Mouse (Mus musculus): ENCODE results near the gene Rpl4. TPM values are rescaled to one million over a fixed set of nuclear protein-coding genes. Genes with fewer than 3 reads are reported as not detected.

Rpl4 gene
- polyA plus RNA-seq, 1 experiment: 320 TPM

GRCm38 (mm10) chr9:64216090-64216489, 42.9 kb downstream of the Rpl4 start:
- no peak for TF ChIP-seq POLR2A (IDR thresholded peaks at IDR 0.05; ENCODE audit: borderline replicate concordance, extremely low read depth, low read depth, low read length)
- TF ChIP-seq CTCF (IDR thresholded peaks at IDR 0.05; ENCODE audit: insufficient read depth, low read length): no peak
- 33% methylated on average over 4 of the region's 4 CpGs for WGBS
- H3K4me1 ChIP-seq (ENCODE audit: control insufficient read depth, insufficient read depth, low read length): peaks cover 8% of the 10 kb centered on the region
- H3K4me3 ChIP-seq (replicated peaks; ENCODE audit: extremely low read depth, low read depth, low read length): no peak overlapping the region
- no peak for DNase-seq

- H3K4me1 ChIP-seq (ENCODE audit: control insufficient read depth, insufficient read depth, low read length): peaks cover 8% of the 10 kb centered on the region
- H3K4me3 ChIP-seq (replicated peaks; ENCODE audit: extremely low read depth, low read depth, low read length): no peak overlapping the region
- 87% methylated on average over 2 of the region's 2 CpGs for WGBS
- TF ChIP-seq POLR2A (IDR thresholded peaks at IDR 0.05; ENCODE audit: borderline replicate concordance, extremely low read depth, low read depth, low read length) (no peak), CTCF (IDR thresholded peaks at IDR 0.05; ENCODE audit: insufficient read depth, low read length) (no peak)
- DNase-seq: no peak
Measured at GRCm38 (mm10) chr9:64216641-64217040, 43.5 kb downstream of the Rpl4 start.

GRCm38 (mm10) chr9:64217887-64218286, 44.7 kb downstream of the Rpl4 start:
- no peak for DNase-seq
- peaks cover 10% of the 10 kb centered on the region for H3K4me1 ChIP-seq (ENCODE audit: control insufficient read depth, insufficient read depth, low read length)
- TF ChIP-seq CTCF (IDR thresholded peaks at IDR 0.05; ENCODE audit: insufficient read depth, low read length) (no peak), POLR2A (IDR thresholded peaks at IDR 0.05; ENCODE audit: borderline replicate concordance, extremely low read depth, low read depth, low read length) (no peak)
- H3K4me3 ChIP-seq (replicated peaks; ENCODE audit: extremely low read depth, low read depth, low read length): no peak overlapping the region

GRCm38 (mm10) chr9:64219305-64219704, 46.1 kb downstream of the Rpl4 start:
- peaks cover 10% of the 10 kb centered on the region for H3K4me1 ChIP-seq (ENCODE audit: control insufficient read depth, insufficient read depth, low read length)
- no peak overlapping the region for H3K4me3 ChIP-seq (replicated peaks; ENCODE audit: extremely low read depth, low read depth, low read length)
- TF ChIP-seq POLR2A (IDR thresholded peaks at IDR 0.05; ENCODE audit: borderline replicate concordance, extremely low read depth, low read depth, low read length) (no peak), CTCF (IDR thresholded peaks at IDR 0.05; ENCODE audit: insufficient read depth, low read length) (no peak)
- DNase-seq: no peak
- 78% methylated on average over 1 of the region's 1 CpGs for WGBS

GRCm38 (mm10) chr9:64219772-64220420, 46.7 kb downstream of the Rpl4 start:
- H3K4me1 ChIP-seq (ENCODE audit: control insufficient read depth, insufficient read depth, low read length): peaks cover 10% of the 10 kb centered on the region
- TF ChIP-seq POLR2A (IDR thresholded peaks at IDR 0.05; ENCODE audit: borderline replicate concordance, extremely low read depth, low read depth, low read length): no peak
- no peak for DNase-seq
- WGBS: 89% methylated on average over 10 of the region's 10 CpGs
- H3K4me3 ChIP-seq (replicated peaks; ENCODE audit: extremely low read depth, low read depth, low read length): no peak overlapping the region

- DNase-seq: no peak
- no peak for TF ChIP-seq POLR2A (IDR thresholded peaks at IDR 0.05; ENCODE audit: borderline replicate concordance, extremely low read depth, low read depth, low read length)
- Histone ChIP-seq H3K4me3 (replicated peaks; ENCODE audit: extremely low read depth, low read depth, low read length) (no peak overlapping the region), H3K4me1 (ENCODE audit: control insufficient read depth, insufficient read depth, low read length) (peaks cover 10% of the 10 kb centered on the region)
- WGBS: 66% methylated on average over 1 of the region's 1 CpGs
Measured at GRCm38 (mm10) chr9:64220603-64221002, 47.4 kb downstream of the Rpl4 start.

- H3K4me1 ChIP-seq (ENCODE audit: control insufficient read depth, insufficient read depth, low read length): peaks cover 8% of the 10 kb centered on the region
- TF ChIP-seq CTCF (IDR thresholded peaks at IDR 0.05; ENCODE audit: insufficient read depth, low read length): no peak
- TF ChIP-seq POLR2A (IDR thresholded peaks at IDR 0.05; ENCODE audit: borderline replicate concordance, extremely low read depth, low read depth, low read length): no peak
- 63% methylated on average over 4 of the region's 4 CpGs for WGBS
- H3K4me3 ChIP-seq (replicated peaks; ENCODE audit: extremely low read depth, low read depth, low read length): no peak overlapping the region
- DNase-seq: no peak
Measured at GRCm38 (mm10) chr9:64221480-64221879, 48.3 kb downstream of the Rpl4 start.

GRCm38 (mm10) chr9:64222098-64222497, 48.9 kb downstream of the Rpl4 start:
- no peak for DNase-seq
- Histone ChIP-seq H3K4me1 (ENCODE audit: control insufficient read depth, insufficient read depth, low read length) (peaks cover 8% of the 10 kb centered on the region), H3K4me3 (replicated peaks; ENCODE audit: extremely low read depth, low read depth, low read length) (no peak overlapping the region)
- 64% methylated on average over 2 of the region's 2 CpGs for WGBS
- TF ChIP-seq POLR2A (IDR thresholded peaks at IDR 0.05; ENCODE audit: borderline replicate concordance, extremely low read depth, low read depth, low read length): no peak
- TF ChIP-seq CTCF (IDR thresholded peaks at IDR 0.05; ENCODE audit: insufficient read depth, low read length): no peak

- TF ChIP-seq POLR2A (IDR thresholded peaks at IDR 0.05; ENCODE audit: borderline replicate concordance, extremely low read depth, low read depth, low read length): no peak
- no peak for TF ChIP-seq CTCF (IDR thresholded peaks at IDR 0.05; ENCODE audit: insufficient read depth, low read length)
- H3K4me1 ChIP-seq (ENCODE audit: control insufficient read depth, insufficient read depth, low read length): peaks cover 6% of the 10 kb centered on the region
- no peak for DNase-seq
- no peak overlapping the region for H3K4me3 ChIP-seq (replicated peaks; ENCODE audit: extremely low read depth, low read depth, low read length)
Measured at GRCm38 (mm10) chr9:64225805-64226204, 52.6 kb downstream of the Rpl4 start.

- no peak overlapping the region for H3K4me3 ChIP-seq (replicated peaks; ENCODE audit: extremely low read depth, low read depth, low read length)
- H3K4me1 ChIP-seq (ENCODE audit: control insufficient read depth, insufficient read depth, low read length): peaks cover 11% of the 10 kb centered on the region; the same call in 1 of the 2 replicates
- no peak for DNase-seq
- WGBS: 41% methylated on average over 12 of the region's 12 CpGs
- no peak for TF ChIP-seq CTCF (IDR thresholded peaks at IDR 0.05; ENCODE audit: insufficient read depth, low read length)
- no peak for TF ChIP-seq POLR2A (IDR thresholded peaks at IDR 0.05; ENCODE audit: borderline replicate concordance, extremely low read depth, low read depth, low read length)
Measured at GRCm38 (mm10) chr9:64227736-64228135, 54.6 kb downstream of the Rpl4 start.

Other genes starting within 250 kb of the Rpl4 start
- gene Smad6, start 151.3 kb upstream of the Rpl4 start, polyA plus RNA-seq (2012; rRNA removed): 260 and 369 TPM in 2 replicates
- gene Lctl, start 56.2 kb upstream of the Rpl4 start, polyA plus RNA-seq (2012; rRNA removed): 2.9 TPM in 2 replicates
- gene Zwilch, start 271 bp upstream of the Rpl4 start, polyA plus RNA-seq (2012; rRNA removed): 0.43 and 0.91 TPM in 2 replicates
- gene Snapc5, start 5.9 kb downstream of the Rpl4 start, polyA plus RNA-seq (2012; rRNA removed): 7.6 and 11.9 TPM in 2 replicates
- gene Uchl4, start 61.8 kb downstream of the Rpl4 start, polyA plus RNA-seq (2012; rRNA removed): not detected in 2 replicates
- gene Map2k1, start 80.3 kb downstream of the Rpl4 start, polyA plus RNA-seq (2012; rRNA removed): 35.0 and 50.8 TPM in 2 replicates
- 2.5 and 4.9 TPM in 2 replicates for gene Tipin, start 108.2 kb downstream of the Rpl4 start, polyA plus RNA-seq (2012; rRNA removed)
- 8.2 and 8.9 TPM in 2 replicates for gene Dis3l, start 167.9 kb downstream of the Rpl4 start, polyA plus RNA-seq (2012; rRNA removed)
- gene Megf11, start 212.3 kb downstream of the Rpl4 start, polyA plus RNA-seq (2012; rRNA removed): 0.52 and 0.67 TPM in 2 replicates